Mouse (Mus musculus) hindbrain, embryonic 14.5 days (tissue): ENCODE data around the gene Phlpp1. TPM values are rescaled to one million over a fixed set of nuclear protein-coding genes. Genes with fewer than 3 reads are reported as not detected.

ENCODE experiments used
- ATAC-seq: fragments of 200-750 bp; cut with Nextera tagmentation; 2 replicates; pipeline ENCODE4 v1.8.0; 2017; ENCODE audit warnings: moderate number of reproducible peaks, mild to moderate bottlenecking, moderate TSS enrichment, moderate library complexity; ENCODE audit not compliant: low FRiP score
- DNase-seq: peaks from one replicate; pipeline ENCODE4 v3.0.0-alpha.2; 2015; ENCODE audit warnings: low spot score
- H3K27ac ChIP-seq: fragments of 300-500 bp; sonication (generic); 2 replicates; pipeline ENCODE4 v1.5.1; 2014; ENCODE audit warnings: mild to moderate bottlenecking, moderate library complexity
- H3K27me3 ChIP-seq: fragments of 300-500 bp; sonication (generic); 2 replicates; pipeline ENCODE4 v1.6.1; 2014; ENCODE audit warnings: mild to moderate bottlenecking, low read length, mixed read lengths; ENCODE audit not compliant: control insufficient read depth, insufficient read depth
- H3K36me3 ChIP-seq: fragments of 300-500 bp; sonication (generic); replicated peaks from 2 replicates; pipeline ENCODE4 v1.6.1; 2014; ENCODE audit not compliant: control insufficient read depth, insufficient read depth
- H3K4me1 ChIP-seq: fragments of 300-500 bp; sonication (generic); replicated peaks from 2 replicates; pipeline ENCODE4 v1.6.1; 2014; ENCODE audit warnings: antibody characterized with exemption, low read length, mixed read lengths; ENCODE audit not compliant: control insufficient read depth, insufficient read depth
- H3K4me2 ChIP-seq: fragments of 300-500 bp; sonication (generic); replicated peaks from 2 replicates; pipeline ENCODE4 v1.6.1; 2014; ENCODE audit warnings: mild to moderate bottlenecking, moderate library complexity
- H3K4me3 ChIP-seq: fragments of 300-500 bp; sonication (generic); replicated peaks from 2 replicates; pipeline ENCODE4 v1.5.1; 2014; ENCODE audit warnings: mild to moderate bottlenecking, low read length
- H3K9ac ChIP-seq: fragments of 300-500 bp; sonication (generic); 2 replicates; pipeline ENCODE4 v1.6.1; 2014
- H3K9me3 ChIP-seq: fragments of 300-500 bp; sonication (generic); 2 replicates; pipeline ENCODE4 v1.6.1; 2016; ENCODE audit warnings: low read length; ENCODE audit not compliant: control insufficient read depth
- WGBS: fragments of 180-500 bp; shearing (Covaris S2); extraction: QIAGEN DNeasy Blood & Tissue Kit; methylation state at CpG from one replicate; pipeline ENCODE4 v1.1.7; 2014; 5-methylcytosine and 5-hydroxymethylcytosine counted together
- polyA plus RNA-seq: library from polyadenylated mRNA; unstranded; fragments of >200 nt; fragmentation: Nextera tagmentation; extraction: Ambion mirVana; gene quantifications from 2 replicates; pipeline ENCODE4 v1.2.1, GENCODE M21; 2014

Gene Phlpp1
- polyA plus RNA-seq, 1 experiment from 2014 or later: 9.6 TPM

DNA sequence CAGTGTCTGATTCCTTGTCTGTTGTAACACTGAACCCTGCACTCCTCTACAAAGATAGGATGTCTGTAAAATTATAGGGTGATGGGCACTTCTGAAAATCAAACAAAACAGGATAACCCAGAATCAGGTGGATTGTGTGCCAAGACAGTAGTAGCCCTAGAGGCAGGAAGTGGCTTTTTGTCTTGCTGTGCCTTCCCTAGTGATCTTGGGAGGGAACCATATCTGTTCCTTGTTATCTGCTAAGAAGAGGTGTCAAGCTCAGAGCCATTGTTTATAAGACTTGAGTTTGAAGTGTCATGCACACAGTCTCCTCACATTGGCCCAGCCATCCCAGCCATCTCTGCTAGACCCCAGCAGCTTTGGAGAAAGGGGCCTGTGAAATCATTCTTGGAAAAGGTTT, 187.9 kb downstream of the Phlpp1 start:
- H3K4me3 ChIP-seq: no peak overlapping the region
- H3K4me1 ChIP-seq: no peaks in the 10 kb centered on the region
- no peak for ATAC-seq
- DNase-seq: no peak
- H3K9ac ChIP-seq: no peak overlapping the region
- peaks cover 3% of the 10 kb centered on the region; the same call in 1 of the 2 replicates for H3K36me3 ChIP-seq
- no peaks in the 10 kb centered on the region for H3K9me3 ChIP-seq
- H3K4me2 ChIP-seq: no peak overlapping the region
- H3K27me3 ChIP-seq: no peaks in the 10 kb centered on the region
- no peak overlapping the region for H3K27ac ChIP-seq

DNA sequence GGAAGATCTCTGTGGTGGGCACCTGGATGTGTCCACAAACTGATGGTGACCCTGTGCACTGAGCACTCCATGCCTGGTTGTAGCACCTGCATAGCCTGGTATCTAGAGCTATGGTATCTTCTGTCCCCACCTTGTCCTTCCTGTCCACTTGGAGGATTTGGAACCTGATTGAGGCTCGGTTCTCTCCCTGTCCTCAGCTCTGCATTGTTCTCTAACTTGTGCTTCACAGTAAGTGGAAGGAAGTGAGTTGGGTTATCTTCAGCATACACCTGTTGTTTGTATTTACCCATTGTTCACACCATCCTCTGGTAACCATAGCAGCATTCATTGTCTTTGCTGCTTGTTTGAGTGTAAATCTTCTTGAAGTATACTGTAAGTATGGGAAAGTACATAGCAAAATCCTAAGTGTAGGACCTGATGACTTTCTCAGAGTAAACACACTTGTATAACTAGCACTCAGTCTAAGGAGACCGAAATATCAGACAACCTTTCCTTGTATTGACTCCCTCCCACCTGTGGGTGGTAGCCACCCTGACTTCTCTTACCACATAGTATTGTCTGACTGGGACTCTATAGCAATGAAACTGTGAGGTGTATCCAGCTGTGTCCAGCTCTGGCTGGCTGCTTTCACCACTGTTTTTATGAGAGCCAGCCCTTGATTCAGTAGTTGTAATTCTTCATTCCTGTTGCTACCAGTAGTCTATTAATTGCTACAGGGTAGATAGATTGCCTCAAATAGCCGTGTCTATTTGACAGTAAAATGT, 191.5 kb downstream of the Phlpp1 start:
- no peak overlapping the region for H3K27ac ChIP-seq
- H3K4me3 ChIP-seq: no peak overlapping the region
- ATAC-seq (no peak), DNase-seq (no peak)
- H3K9me3 ChIP-seq: no peaks in the 10 kb centered on the region
- H3K4me2 ChIP-seq: no peak overlapping the region
- no peaks in the 10 kb centered on the region for H3K4me1 ChIP-seq
- H3K9ac ChIP-seq: no peak overlapping the region
- H3K27me3 ChIP-seq: no peaks in the 10 kb centered on the region
- peaks cover 14% of the 10 kb centered on the region for H3K36me3 ChIP-seq
- 97% methylated on average over 3 of the region's 3 CpGs for WGBS

DNA sequence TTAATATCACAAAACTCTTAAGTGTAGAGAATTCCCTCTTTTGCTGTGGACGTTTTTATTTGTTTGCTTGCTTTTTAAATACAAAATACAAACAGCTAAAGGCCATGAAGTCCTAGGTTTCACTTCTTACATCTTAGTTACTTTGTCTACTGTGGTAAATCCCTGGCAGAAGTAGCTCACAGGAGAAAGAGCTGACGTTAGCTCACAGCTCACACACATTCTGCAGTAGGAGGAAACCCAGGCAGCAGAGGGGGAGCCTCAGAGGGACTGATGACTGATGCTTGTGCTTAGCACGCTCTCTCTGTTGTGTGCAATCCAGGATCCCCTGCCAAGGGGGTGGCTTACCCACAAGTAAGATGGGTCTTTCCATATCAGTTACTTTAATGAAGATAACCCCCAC, 197.8 kb downstream of the Phlpp1 start:
- Histone ChIP-seq H3K4me1 (no peaks in the 10 kb centered on the region), H3K27ac (no peak overlapping the region), H3K9me3 (no peaks in the 10 kb centered on the region), H3K4me2 (no peak overlapping the region), H3K27me3 (no peaks in the 10 kb centered on the region), H3K36me3 (peaks cover 25% of the 10 kb centered on the region), H3K9ac (no peak overlapping the region), H3K4me3 (no peak overlapping the region)
- DNase-seq: no peak
- no peak for ATAC-seq
- WGBS: 88% methylated on average over 3 of the region's 3 CpGs

DNA sequence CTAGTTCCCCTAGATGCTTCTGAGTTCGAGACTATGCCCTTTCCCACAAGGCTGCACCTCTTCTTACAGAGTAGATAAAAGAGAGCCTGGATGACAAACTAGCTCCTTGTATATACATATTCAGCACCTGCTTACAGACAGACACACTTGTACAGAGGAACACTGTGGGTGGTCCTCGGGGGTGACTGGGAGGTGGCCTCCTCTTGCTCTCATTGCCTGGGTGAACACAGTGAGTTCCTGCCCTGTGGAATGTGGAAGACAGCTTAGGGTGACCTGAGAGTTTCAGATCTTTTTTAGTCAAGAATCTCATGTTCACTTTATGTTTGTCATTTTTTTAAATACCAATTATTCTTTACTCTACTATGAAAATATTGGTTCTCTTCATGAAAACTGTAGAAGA, 200.9 kb downstream of the Phlpp1 start:
- Histone ChIP-seq H3K9ac (no peak overlapping the region), H3K27ac (no peak overlapping the region), H3K36me3 (peaks cover 22% of the 10 kb centered on the region; the same call in 1 of the 2 replicates), H3K4me3 (no peak overlapping the region), H3K4me1 (no peaks in the 10 kb centered on the region), H3K4me2 (no peak overlapping the region), H3K9me3 (no peaks in the 10 kb centered on the region), H3K27me3 (no peaks in the 10 kb centered on the region)
- no peak for ATAC-seq
- no peak for DNase-seq
- 82% methylated on average over 2 of the region's 2 CpGs for WGBS

DNA sequence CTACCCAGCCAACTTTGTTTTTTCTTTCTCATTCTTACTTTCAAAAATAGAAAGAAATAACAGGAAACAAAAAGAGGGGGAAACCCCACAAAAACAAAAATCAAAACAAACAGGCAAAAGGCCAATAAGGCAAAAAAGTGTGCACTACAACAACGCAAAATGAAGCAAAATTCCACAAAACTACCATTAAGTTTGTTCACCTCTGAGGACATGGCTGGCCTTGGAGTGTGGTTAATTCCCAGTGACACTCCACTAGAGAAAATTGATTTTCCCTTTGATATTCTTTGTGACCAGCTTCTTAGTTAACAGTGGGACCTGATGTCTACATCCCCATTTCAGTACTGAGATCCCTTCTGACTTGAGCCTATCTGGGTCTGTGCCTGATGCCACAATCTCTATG, 202.1 kb downstream of the Phlpp1 start:
- H3K4me1 ChIP-seq: no peaks in the 10 kb centered on the region
- no peak overlapping the region for H3K27ac ChIP-seq
- H3K27me3 ChIP-seq: no peaks in the 10 kb centered on the region
- no peak overlapping the region for H3K4me2 ChIP-seq
- no peak for ATAC-seq
- H3K4me3 ChIP-seq: no peak overlapping the region
- 93% methylated on average over 1 of the region's 1 CpGs for WGBS
- no peaks in the 10 kb centered on the region for H3K9me3 ChIP-seq
- H3K36me3 ChIP-seq: peaks cover 22% of the 10 kb centered on the region; the same call in 1 of the 2 replicates
- H3K9ac ChIP-seq: no peak overlapping the region
- DNase-seq: no peak

DNA sequence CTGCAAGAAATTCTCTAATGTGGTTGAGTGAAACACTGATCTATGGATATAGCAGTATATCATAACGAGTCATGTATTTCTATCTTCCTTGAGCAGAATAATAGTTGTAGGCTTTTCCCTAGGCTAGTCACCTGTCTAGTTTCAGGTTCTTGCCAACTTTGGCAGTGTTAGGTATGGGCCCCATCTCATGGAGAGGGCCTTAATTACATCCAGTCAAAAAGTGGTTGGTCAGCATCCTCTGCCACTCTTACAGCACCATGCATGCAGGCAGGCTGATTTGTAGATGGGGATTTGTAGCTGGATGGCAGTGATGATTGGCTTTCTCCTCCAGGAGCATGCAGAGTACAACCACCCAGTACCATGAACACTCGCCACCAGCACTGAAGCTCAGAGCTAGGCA, 202.7 kb downstream of the Phlpp1 start:
- no peak for DNase-seq
- no peaks in the 10 kb centered on the region for H3K4me1 ChIP-seq
- no peak overlapping the region for H3K27ac ChIP-seq
- H3K4me2 ChIP-seq: no peak overlapping the region
- ATAC-seq: no peak
- H3K9ac ChIP-seq: no peak overlapping the region
- H3K4me3 ChIP-seq: no peak overlapping the region
- no peaks in the 10 kb centered on the region for H3K27me3 ChIP-seq
- no peaks in the 10 kb centered on the region for H3K9me3 ChIP-seq
- 97% methylated on average over 2 of the region's 2 CpGs for WGBS
- peaks cover 17% of the 10 kb centered on the region; the same call in 1 of the 2 replicates for H3K36me3 ChIP-seq

DNA sequence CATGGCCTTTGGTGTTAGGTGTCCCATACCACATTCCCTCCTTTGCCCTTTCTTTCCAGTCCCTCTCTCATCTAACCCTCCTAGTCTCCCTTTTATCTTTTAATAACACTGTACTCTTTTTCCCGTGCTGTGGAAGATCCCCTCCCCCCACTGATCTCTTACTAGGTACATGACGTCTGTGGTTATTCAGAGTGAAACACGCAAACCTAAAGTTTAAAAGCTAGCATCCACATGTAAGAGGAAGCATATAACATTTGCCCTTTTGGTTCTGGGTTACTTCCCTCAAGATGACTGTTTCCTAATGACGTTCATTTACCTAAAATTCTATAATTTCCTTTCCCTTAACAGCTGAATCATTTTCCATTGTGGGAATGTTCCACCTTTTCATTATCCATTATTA, 203.4 kb downstream of the Phlpp1 start:
- Histone ChIP-seq H3K4me3 (no peak overlapping the region), H3K4me1 (no peaks in the 10 kb centered on the region), H3K9me3 (no peaks in the 10 kb centered on the region), H3K4me2 (no peak overlapping the region), H3K9ac (no peak overlapping the region), H3K27me3 (no peaks in the 10 kb centered on the region), H3K36me3 (peaks cover 13% of the 10 kb centered on the region), H3K27ac (no peak overlapping the region)
- WGBS: 89% methylated on average over 4 of the region's 4 CpGs
- DNase-seq (no peak), ATAC-seq (no peak)

DNA sequence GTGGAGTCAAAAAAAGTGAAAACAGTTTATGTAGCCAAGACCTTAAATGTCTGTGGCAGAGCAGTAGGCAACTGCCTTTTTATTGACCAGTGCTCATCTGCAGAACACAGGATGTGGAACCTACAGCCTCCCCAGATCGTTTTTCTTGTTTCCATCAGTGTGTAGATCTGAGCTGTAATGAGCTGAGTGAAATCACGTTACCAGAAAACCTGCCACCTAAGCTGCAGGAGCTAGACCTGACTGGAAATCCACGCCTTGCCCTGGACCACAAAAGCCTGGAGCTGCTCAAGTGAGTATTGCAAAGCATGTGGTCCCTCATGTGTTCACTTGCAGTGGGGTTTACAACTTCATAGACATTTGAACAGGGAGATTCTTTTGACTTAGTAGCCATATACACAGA, 204.5 kb downstream of the Phlpp1 start:
- no peak overlapping the region for H3K4me3 ChIP-seq
- H3K27ac ChIP-seq: no peak overlapping the region
- H3K9me3 ChIP-seq: no peaks in the 10 kb centered on the region
- no peak overlapping the region for H3K9ac ChIP-seq
- DNase-seq (no peak), ATAC-seq (no peak)
- no peak overlapping the region for H3K4me2 ChIP-seq
- no peaks in the 10 kb centered on the region for H3K4me1 ChIP-seq
- 90% methylated on average over 3 of the region's 3 CpGs for WGBS
- H3K27me3 ChIP-seq: no peaks in the 10 kb centered on the region
- peaks cover 15% of the 10 kb centered on the region for H3K36me3 ChIP-seq

DNA sequence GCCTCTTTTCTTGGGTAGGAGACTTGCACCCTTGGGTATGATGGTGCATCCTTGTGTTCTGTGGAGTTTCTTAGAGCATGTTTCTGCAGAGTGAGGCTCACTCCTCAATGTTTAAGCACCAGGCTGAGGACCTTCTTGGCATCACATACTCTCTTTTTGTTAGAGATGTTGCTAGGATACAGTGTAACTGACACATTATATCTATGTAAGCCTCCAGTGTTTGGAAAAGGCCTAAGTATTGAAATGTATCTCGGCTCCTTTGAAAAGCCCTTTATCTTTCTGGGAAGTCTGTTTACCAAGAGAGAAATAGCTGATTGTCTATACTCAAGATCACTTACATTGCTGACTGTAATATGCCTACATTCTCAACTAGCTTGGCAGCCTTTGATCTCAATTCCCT, 208.9 kb downstream of the Phlpp1 start:
- Histone ChIP-seq H3K4me3 (no peak overlapping the region), H3K9ac (no peak overlapping the region), H3K4me2 (no peak overlapping the region), H3K36me3 (peaks cover 15% of the 10 kb centered on the region), H3K9me3 (no peaks in the 10 kb centered on the region), H3K27me3 (no peaks in the 10 kb centered on the region), H3K27ac (no peak overlapping the region), H3K4me1 (no peaks in the 10 kb centered on the region)
- no peak for DNase-seq
- ATAC-seq: peak; percentile 55; the same call in 1 of the 2 replicates
- 7% methylated on average over 1 of the region's 1 CpGs for WGBS

DNA sequence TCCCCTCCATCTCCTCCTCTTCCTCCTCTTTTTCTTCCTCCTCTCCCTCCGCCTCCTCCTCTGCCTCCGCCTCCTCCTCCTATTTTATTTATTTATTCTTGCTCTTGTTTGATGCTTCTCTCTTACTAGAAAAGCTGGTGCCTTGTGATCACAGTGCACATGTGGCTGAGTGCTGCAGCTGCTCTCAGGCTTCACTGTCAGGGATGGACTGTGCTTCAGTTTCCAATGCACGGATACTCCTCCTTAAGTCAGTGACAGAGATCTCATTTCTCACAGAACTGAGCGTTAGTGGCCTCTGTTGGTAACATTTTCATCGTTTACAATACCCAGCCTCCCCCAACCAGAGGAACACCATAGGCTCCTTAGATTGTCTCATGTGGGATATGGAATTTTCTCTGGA, 215.0 kb downstream of the Phlpp1 start:
- H3K4me3 ChIP-seq: no peak overlapping the region
- H3K9me3 ChIP-seq: no peaks in the 10 kb centered on the region
- H3K4me2 ChIP-seq: no peak overlapping the region
- 80% methylated on average over 5 of the region's 5 CpGs for WGBS
- DNase-seq (no peak), ATAC-seq (no peak)
- no peak overlapping the region for H3K9ac ChIP-seq
- no peaks in the 10 kb centered on the region for H3K27me3 ChIP-seq
- peaks cover 19% of the 10 kb centered on the region for H3K36me3 ChIP-seq
- H3K27ac ChIP-seq: no peak overlapping the region
- no peaks in the 10 kb centered on the region for H3K4me1 ChIP-seq
